Mouse (Mus musculus) CH12.LX (cell line): Measurements from ENCODE around the gene Fbxl17. TPM values are rescaled to one million over a fixed set of nuclear protein-coding genes. Genes with fewer than 3 reads are reported as not detected.

Experiments used
- DNase-seq: peaks from one replicate; pipeline ENCODE4 v3.0.0-alpha.2; 2013; ENCODE audit errors: extremely low read depth
- H3K27ac ChIP-seq: 2 replicates; pipeline ENCODE4 v1.5.1; 2012; ENCODE audit warnings: low read depth, mild to moderate bottlenecking, control low read depth, moderate library complexity; ENCODE audit not compliant: insufficient read depth
- H3K27me3 ChIP-seq: replicated peaks from 2 replicates; pipeline ENCODE3; 2012; ENCODE audit warnings: inconsistent platforms
- H3K36me3 ChIP-seq, 2 experiments: replicated peaks in 1 of 2; 2 replicates each; pipeline versions ENCODE3 to v1.6.1; 2012; ENCODE audit warnings: inconsistent platforms in 1 of 2, low read length in 1 of 2, mild to moderate bottlenecking in 1 of 2, mixed read lengths in 1 of 2, moderate library complexity in 1 of 2; ENCODE audit not compliant: control insufficient read depth in 1 of 2, insufficient read depth in 1 of 2
- H3K4me1 ChIP-seq, 2 experiments: 2 replicates each; pipeline ENCODE4 v1.6.1; 2012; ENCODE audit warnings: inconsistent platforms in 1 of 2, moderate library complexity in 1 of 2; ENCODE audit not compliant: insufficient read depth in 2 of 2, control insufficient read depth in 1 of 2
- H3K4me2 ChIP-seq: 2 replicates; pipeline ENCODE4 v1.6.1; 2012; ENCODE audit warnings: low read depth, mild to moderate bottlenecking, control low read depth; ENCODE audit not compliant: poor library complexity, insufficient read depth, severe bottlenecking
- H3K4me3 ChIP-seq, 3 experiments: fragments of 150-350 bp in 1 of 3; sonication (generic) in 1 of 3; replicated peaks in 1 of 3; 2 replicates each; pipeline versions ENCODE3 to v1.5.1; 2011 to 2012; ENCODE audit warnings: low read depth in 2 of 3, low read length in 2 of 3, mild to moderate bottlenecking in 2 of 3, moderate library complexity in 2 of 3, control low read depth in 1 of 3, improper control_type of control experiment in 1 of 3, inconsistent platforms in 1 of 3, mixed read lengths in 1 of 3; ENCODE audit not compliant: poor library complexity in 1 of 3
- H3K79me2 ChIP-seq: replicated peaks from 2 replicates; pipeline ENCODE4 v1.6.1; 2012; ENCODE audit warnings: mild to moderate bottlenecking, moderate library complexity; ENCODE audit not compliant: control insufficient read depth, poor library complexity, insufficient read depth, severe bottlenecking; ENCODE audit errors: extremely low read depth
- H3K9ac ChIP-seq: 2 replicates; pipeline ENCODE4 v1.6.1; 2012; ENCODE audit warnings: low read depth, mild to moderate bottlenecking, control low read depth, moderate library complexity; ENCODE audit not compliant: insufficient read depth
- H3K9me3 ChIP-seq: replicated peaks from 2 replicates; pipeline ENCODE3; 2012; ENCODE audit warnings: low read length, inconsistent platforms, mixed read lengths
- BHLHE40 ChIP-seq: IDR thresholded peaks from 2 replicates; pipeline ENCODE4 v1.6.1; 2011; ENCODE audit warnings: mild to moderate bottlenecking, low read depth, low read length, improper control_type of control experiment
- CHD1 ChIP-seq: IDR thresholded peaks from 2 replicates; pipeline ENCODE4 v1.6.1; 2012; ENCODE audit warnings: low read depth, low read length, improper control_type of control experiment, inconsistent platforms
- CTCF ChIP-seq, 2 experiments: IDR thresholded peaks in 1 of 2; conservative IDR thresholded peaks in 1 of 2; 2 replicates each; pipeline ENCODE4 v1.5.1; 2011 to 2012; ENCODE audit warnings: low read depth in 2 of 2, low read length in 2 of 2, improper control_type of control experiment in 1 of 2, inconsistent platforms in 1 of 2, mild to moderate bottlenecking in 1 of 2, moderate library complexity in 1 of 2
- E2F4 ChIP-seq: IDR thresholded peaks from 2 replicates; pipeline ENCODE4 v1.6.1; 2011; ENCODE audit warnings: low read depth, low read length, improper control_type of control experiment; ENCODE audit not compliant: insufficient replicate concordance
- ELF1 ChIP-seq: IDR thresholded peaks from 2 replicates; pipeline ENCODE4 v1.6.1; 2014; ENCODE audit warnings: low read depth, mild to moderate bottlenecking, inconsistent platforms, low read length, improper control_type of control experiment
- GABPA ChIP-seq: IDR thresholded peaks from 2 replicates; pipeline ENCODE4 v1.6.1; 2012; ENCODE audit warnings: low read depth, low read length, improper control_type of control experiment, inconsistent platforms; ENCODE audit not compliant: insufficient replicate concordance
- JUN ChIP-seq: IDR thresholded peaks from 2 replicates; pipeline ENCODE4 v1.6.1; 2011; ENCODE audit warnings: low read depth, mild to moderate bottlenecking, low read length, improper control_type of control experiment, moderate library complexity; ENCODE audit not compliant: insufficient read depth
- JUND ChIP-seq: conservative IDR thresholded peaks from 2 replicates; pipeline ENCODE4 v1.6.1; 2011; ENCODE audit warnings: low read depth, low read length, improper control_type of control experiment
- MEF2A ChIP-seq: IDR thresholded peaks from 2 replicates; pipeline ENCODE4 v1.6.1; 2014; ENCODE audit warnings: low read depth, mild to moderate bottlenecking, inconsistent platforms, low read length, improper control_type of control experiment, borderline replicate concordance
- NELFE ChIP-seq: IDR thresholded peaks from 2 replicates; pipeline ENCODE4 v1.6.1; 2011; ENCODE audit warnings: low read depth, low read length, improper control_type of control experiment
- NRF1 ChIP-seq: IDR thresholded peaks from 2 replicates; pipeline ENCODE4 v1.6.1; 2014; ENCODE audit warnings: low read depth, mild to moderate bottlenecking, inconsistent platforms, low read length, improper control_type of control experiment, moderate library complexity
- SIN3A ChIP-seq: IDR thresholded peaks from 2 replicates; pipeline ENCODE4 v1.6.1; 2012; ENCODE audit warnings: low read length, improper control_type of control experiment, inconsistent platforms
- TBP ChIP-seq: conservative IDR thresholded peaks from 2 replicates; pipeline ENCODE4 v1.6.1; 2011; ENCODE audit warnings: low read depth, low read length, improper control_type of control experiment
- TCF12 ChIP-seq: IDR thresholded peaks from 2 replicates; pipeline ENCODE4 v1.6.1; 2014; ENCODE audit warnings: low read depth, mild to moderate bottlenecking, inconsistent platforms, low read length, improper control_type of control experiment
- UBTF ChIP-seq: IDR thresholded peaks from 2 replicates; pipeline ENCODE4 v1.6.1; 2012; ENCODE audit warnings: low read depth, mild to moderate bottlenecking, inconsistent platforms, low read length, improper control_type of control experiment, moderate library complexity
- USF1 ChIP-seq: IDR thresholded peaks from 2 replicates; pipeline ENCODE4 v1.6.1; 2014; ENCODE audit warnings: low read depth, mild to moderate bottlenecking, inconsistent platforms, low read length, improper control_type of control experiment
- USF2 ChIP-seq: conservative IDR thresholded peaks from 2 replicates; pipeline ENCODE4 v1.6.1; 2011; ENCODE audit warnings: low read depth, low read length, improper control_type of control experiment
- ZMIZ1 ChIP-seq: IDR thresholded peaks from 2 replicates; pipeline ENCODE4 v1.6.1; 2012; ENCODE audit warnings: low read depth, mild to moderate bottlenecking, inconsistent platforms, low read length, improper control_type of control experiment
- ZNF384 ChIP-seq: IDR thresholded peaks from 2 replicates; pipeline ENCODE4 v1.6.1; 2012; ENCODE audit warnings: low read depth, low read length, improper control_type of control experiment, inconsistent platforms
- dilution Hi-C: fragments of 300-500 bp; cut with MboI; formaldehyde crosslinking; loops from 2 replicates; pipeline ENCODE4 v1.14.3; 2020; ENCODE audit warnings: low sequenced_read_pairs; ENCODE audit not compliant: extremely low pct_unique_long_range_greater_than_20kb, extremely low pct_ligation_motif_present
- in situ Hi-C: fragments of 300-500 bp; cut with MboI; formaldehyde crosslinking; loops from 3 replicates; pipeline ENCODE4 v1.14.3; 2019; ENCODE audit warnings: low sequenced_read_pairs, low pct_ligation_motif_present, low pct_unique_long_range_greater_than_20kb, mixed read lengths
- polyA plus RNA-seq: library from polyadenylated mRNA; unstranded; fragments of >175 nt; gene quantifications from 2 replicates; pipeline ENCODE4 v1.2.1, GENCODE M21; 2012; ENCODE audit warnings: low read depth; ENCODE audit not compliant: insufficient read length
- total RNA-seq, 2 experiments: library from RNA; depleted of rRNA; stranded (reverse); fragments of 300-350 nt in 1 of 2; fragments of >200 nt in 1 of 2; gene quantifications; 2 replicates each; pipeline ENCODE4 v1.2.3; 2012 to 2014

Gene Fbxl17
- total and polyA plus RNA-seq, 3 experiments = 4.0 to 6.9 (median 4.3) TPM

DNA sequence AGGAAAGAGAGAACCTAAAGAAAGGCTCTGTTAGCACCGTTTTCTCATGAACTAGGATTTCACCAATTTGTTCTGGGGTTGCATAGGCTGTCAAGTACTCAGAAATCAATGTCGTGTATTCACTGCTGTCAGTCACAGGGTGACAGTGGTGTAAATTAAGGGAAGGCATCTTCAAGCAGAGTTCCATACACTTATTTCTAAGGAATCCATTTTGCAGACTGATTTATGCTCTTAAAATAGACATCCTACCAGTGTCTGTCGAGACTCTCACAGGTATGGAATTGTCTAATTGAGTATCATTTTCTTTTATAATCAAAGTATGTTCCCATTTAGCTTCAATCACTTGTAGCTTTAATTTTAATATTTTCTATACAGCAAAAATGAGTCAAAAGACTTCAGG lies 189.8 kb downstream of the Fbxl17 start:
- no peaks in the 10 kb centered on the region for H3K9me3 ChIP-seq
- no peaks in the 10 kb centered on the region for H3K4me1 ChIP-seq
- TF ChIP-seq JUN = no peak
- TF ChIP-seq JUND = no peak
- TF ChIP-seq SIN3A = no peak
- TF ChIP-seq BHLHE40 = no peak
- no peak for TF ChIP-seq USF2
- no peak for TF ChIP-seq NRF1
- no peak for TF ChIP-seq ZNF384
- no peak for TF ChIP-seq TBP
- dilution Hi-C loops (no loop called here), in situ Hi-C loops (no loop called here)
- no peak overlapping the region for H3K9ac ChIP-seq
- no peaks in the 10 kb centered on the region for H3K27me3 ChIP-seq
- no peaks in the 10 kb centered on the region for H3K79me2 ChIP-seq
- H3K4me3 ChIP-seq = no peak overlapping the region
- H3K27ac ChIP-seq = no peak overlapping the region
- no peak for DNase-seq
- no peaks in the 10 kb centered on the region for H3K36me3 ChIP-seq
- H3K4me2 ChIP-seq = no peak overlapping the region

DNA sequence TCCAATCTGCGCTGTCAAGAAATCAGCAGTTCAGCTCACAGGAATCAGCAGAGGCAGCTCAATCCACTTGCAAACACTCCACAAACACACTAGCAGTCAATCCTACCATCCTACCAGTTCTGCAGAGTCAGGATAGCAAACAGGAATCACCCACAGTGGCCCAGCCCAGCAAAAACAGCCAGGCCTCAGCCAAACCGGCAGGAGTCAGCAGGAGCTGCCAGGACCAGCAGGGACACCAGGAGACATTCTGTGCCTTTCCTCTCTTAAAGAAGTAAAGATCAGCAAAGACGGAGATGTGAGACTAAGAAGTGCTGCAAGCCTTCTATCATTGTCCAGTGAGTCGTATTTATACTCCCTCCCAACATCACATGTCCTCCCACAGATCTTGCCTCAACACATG lies 196.0 kb downstream of the Fbxl17 start:
- peaks cover 0 to 9% of the 10 kb centered on the region in 2 experiments for H3K36me3 ChIP-seq
- TF ChIP-seq ZMIZ1 = no peak
- TF ChIP-seq, all 38 proteins: peak for 0
- Histone ChIP-seq H3K9me3 (no peaks in the 10 kb centered on the region), H3K4me3 (no peak overlapping the region), H3K27ac (no peak overlapping the region), H3K4me1 (no peaks in the 10 kb centered on the region), H3K27me3 (no peaks in the 10 kb centered on the region), H3K79me2 (no peaks in the 10 kb centered on the region), H3K4me2 (no peak overlapping the region), H3K9ac (no peak overlapping the region)
- in situ Hi-C loops (no loop called here), dilution Hi-C loops (no loop called here)
- no peak for DNase-seq

DNA sequence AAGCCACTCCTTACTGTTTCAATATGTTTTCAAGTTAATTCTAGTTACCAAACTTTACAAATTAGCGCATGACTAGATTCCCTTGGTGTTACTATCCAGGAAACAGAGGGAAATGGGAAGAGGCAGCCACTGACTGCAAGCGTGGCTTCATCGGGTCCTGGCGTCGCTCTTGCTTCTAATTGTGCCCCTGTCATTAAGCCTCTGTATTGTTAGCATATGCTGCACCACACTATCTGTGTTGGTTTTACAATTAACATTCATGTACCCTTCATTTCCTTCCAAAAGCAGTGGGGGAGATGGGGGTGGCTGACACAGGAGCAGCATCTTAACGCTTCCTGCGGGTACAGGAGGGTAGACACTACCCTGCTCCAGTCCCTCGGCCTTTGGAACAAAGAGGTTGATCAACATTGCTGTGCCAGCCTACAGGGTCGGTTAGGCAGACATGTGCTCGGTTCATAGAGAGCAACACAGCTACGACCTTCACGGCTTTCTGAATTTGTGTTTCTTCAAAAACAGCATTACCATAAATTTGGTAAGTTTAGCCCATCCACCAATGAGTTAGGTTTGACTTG lies 197.9 kb downstream of the Fbxl17 start:
- Histone ChIP-seq H3K79me2 (no peaks in the 10 kb centered on the region), H3K4me3 (no peak overlapping the region), H3K27ac (no peak overlapping the region), H3K9me3 (no peaks in the 10 kb centered on the region), H3K36me3 (peaks cover 0 to 9% of the 10 kb centered on the region in 2 experiments), H3K9ac (no peak overlapping the region), H3K4me2 (no peak overlapping the region), H3K27me3 (no peaks in the 10 kb centered on the region)
- dilution Hi-C loops (no loop called here), in situ Hi-C loops (no loop called here)
- no peak for DNase-seq
- TF ChIP-seq SIN3A (no peak), TCF12 (no peak), USF1 (no peak), CHD1 (no peak), E2F4 (no peak), MEF2A (no peak), UBTF (no peak), ELF1 (no peak), GABPA (no peak), NELFE (no peak), CTCF (conservative IDR thresholded peaks at IDR 0.05 in 1 of 2, IDR thresholded peaks at IDR 0.05 in 1 of 2; ENCODE audit: low read depth in 2 of 2, low read length in 2 of 2) (no peak)
- TF ChIP-seq, all 38 proteins: peak for 0
- no peaks in the 10 kb centered on the region for H3K4me1 ChIP-seq
